Mouse (Mus musculus): ENCODE measurements around the gene Dnaja1. TPM values are rescaled to one million over a fixed set of nuclear protein-coding genes. Genes with fewer than 3 reads are reported as not detected.
A peak's percentile ranks its signal among the peaks of the same experiment; 100 is the strongest.

Gene Dnaja1
- total RNA-seq, 2 experiments from 2014 or later = 362 to 369 TPM

DNA sequence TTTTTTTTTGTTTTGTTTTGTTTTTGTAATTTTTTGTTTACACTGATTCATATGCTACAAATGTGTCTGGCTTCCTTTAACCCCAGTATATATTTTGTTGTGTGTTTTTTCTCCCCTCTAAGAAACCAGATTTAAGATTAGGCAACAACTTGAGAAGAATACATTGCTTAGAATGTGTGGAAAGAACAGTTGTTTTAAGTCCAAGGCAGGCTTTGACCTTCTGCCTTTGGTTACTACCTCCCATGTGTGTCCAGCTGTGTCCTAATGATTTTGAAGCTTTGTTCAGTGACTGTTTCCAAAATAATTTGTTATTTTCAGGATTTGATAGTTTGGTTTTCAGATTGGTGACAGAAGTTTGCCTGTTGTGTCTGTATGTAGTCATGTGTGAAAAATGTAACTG, 9.3 kb downstream of the Dnaja1 start:
- intact Hi-C loops (cut with DNase I) = no loop called here
- no peak for DNase-seq

DNA sequence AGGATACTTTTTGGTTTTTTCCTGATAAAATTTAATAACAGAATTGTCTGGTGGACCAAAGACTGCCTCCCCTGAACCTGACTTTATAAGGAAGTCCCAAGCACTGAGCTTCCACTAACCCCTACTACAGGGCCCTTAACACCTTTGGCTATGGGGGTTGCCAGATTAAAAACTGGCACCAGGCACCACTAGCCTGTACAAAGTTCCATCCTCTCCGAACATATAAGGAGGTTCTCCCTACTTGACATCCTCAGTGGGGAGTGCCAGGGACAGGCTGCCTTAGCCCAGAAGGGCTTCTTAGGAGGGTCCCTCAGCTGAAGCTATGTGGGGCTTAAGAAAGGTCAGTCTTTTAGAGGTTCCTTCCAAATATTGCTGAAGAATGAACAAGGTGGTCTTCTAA, 13.4 kb downstream of the Dnaja1 start:
- intact Hi-C loops (cut with DNase I) = no loop called here
- no peak for DNase-seq

DNA sequence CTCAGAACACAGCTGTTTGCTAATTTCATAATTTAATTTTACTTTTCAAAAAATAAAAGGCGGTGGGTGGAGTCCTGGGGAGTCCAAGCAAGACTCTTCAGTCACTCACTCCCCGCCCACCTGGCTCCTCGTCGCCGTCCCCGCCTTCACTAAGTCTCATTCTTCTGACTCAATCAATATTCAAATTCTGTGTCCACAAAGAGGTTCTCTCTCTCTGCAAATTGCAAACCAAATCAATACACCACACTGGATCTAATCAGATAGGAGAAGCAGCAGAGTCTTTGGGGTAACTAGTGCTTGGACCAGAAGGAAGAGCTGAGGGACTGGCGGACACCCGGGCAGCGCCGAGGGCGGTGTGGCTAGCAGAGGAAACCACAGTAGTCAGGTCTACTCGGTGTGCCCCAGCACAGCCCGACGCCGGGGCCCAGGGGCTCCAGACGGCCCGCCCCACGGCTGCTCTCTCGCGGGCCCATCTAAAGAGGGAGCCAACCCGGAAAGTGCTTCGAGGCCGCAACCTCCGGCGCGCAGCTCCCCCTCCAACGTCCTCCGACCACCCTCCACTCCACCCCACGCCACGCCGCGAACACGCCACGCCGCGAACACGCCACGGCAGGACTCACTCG, 35.3 kb downstream of the Dnaja1 start:
- intact Hi-C loops (cut with DNase I) = loop anchor here (10.0 kb wide), 1 partner anchor 218 kb away; the partner anchor contains the start of gene Nfx1
- no peak for DNase-seq

DNA sequence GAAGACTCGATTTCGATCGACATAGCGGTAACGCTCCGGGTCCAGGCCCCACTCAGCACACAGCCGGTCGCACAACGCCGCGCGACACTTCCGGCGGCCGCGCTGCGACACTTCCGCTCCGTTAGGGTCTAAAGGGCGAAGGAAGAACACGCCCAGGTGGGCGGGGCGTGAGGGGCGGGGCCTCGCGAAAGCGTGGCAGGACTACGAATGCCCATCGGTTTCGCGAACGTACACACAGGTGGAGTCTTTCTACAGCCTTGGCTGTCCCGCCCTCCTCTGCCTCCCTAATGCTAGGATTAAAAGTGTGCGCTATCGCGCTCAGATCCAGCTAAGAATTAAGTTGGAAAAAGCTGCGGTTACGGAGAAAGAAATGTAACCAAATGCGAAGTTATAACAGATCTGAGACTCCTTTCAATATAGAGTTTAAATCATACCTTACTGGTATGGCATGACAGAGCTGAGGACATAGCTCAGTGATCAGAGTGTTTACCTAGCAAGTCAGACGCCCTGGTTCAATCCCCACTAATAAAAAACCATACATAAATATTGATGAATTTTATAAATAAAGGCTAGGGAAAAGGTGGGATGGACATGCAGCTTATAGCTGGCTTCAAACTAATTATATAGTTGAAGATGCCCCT, 36.0 kb downstream of the Dnaja1 start, which contains the start of gene Smu1:
TSS of gene Smu1 (minus strand) at position 144 of the 641 bp plus-strand sequence.
- intact Hi-C loops (cut with DNase I) = loop anchor here (10.0 kb wide), 1 partner anchor 217 kb away; the partner anchor contains the start of gene Nfx1
- DNase-seq = peak; percentile 98

DNA sequence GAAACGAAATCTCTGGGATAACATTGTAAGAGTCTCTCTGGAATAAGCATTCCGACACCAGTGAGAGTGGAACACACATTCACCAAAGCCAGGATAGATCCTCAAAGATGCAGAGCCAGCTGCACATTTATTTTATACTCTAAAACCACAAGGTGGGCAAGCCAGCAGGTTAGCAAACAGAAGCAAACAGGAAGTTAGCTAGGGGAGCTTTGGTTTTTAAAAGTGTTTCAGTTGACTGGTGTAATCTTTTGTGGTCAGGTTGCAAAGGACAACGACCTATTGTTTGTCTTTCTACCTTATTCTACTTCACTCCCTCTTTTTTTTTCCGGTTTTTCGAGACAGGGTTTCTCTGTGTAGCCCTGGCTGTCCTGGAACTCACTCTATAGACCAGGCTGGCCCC, 37.9 kb downstream of the Dnaja1 start:
- DNase-seq = no peak
- intact Hi-C loops (cut with DNase I) = loop anchor here (10.0 kb wide), 1 partner anchor 215 kb away; the partner anchor contains the start of gene Nfx1

DNA sequence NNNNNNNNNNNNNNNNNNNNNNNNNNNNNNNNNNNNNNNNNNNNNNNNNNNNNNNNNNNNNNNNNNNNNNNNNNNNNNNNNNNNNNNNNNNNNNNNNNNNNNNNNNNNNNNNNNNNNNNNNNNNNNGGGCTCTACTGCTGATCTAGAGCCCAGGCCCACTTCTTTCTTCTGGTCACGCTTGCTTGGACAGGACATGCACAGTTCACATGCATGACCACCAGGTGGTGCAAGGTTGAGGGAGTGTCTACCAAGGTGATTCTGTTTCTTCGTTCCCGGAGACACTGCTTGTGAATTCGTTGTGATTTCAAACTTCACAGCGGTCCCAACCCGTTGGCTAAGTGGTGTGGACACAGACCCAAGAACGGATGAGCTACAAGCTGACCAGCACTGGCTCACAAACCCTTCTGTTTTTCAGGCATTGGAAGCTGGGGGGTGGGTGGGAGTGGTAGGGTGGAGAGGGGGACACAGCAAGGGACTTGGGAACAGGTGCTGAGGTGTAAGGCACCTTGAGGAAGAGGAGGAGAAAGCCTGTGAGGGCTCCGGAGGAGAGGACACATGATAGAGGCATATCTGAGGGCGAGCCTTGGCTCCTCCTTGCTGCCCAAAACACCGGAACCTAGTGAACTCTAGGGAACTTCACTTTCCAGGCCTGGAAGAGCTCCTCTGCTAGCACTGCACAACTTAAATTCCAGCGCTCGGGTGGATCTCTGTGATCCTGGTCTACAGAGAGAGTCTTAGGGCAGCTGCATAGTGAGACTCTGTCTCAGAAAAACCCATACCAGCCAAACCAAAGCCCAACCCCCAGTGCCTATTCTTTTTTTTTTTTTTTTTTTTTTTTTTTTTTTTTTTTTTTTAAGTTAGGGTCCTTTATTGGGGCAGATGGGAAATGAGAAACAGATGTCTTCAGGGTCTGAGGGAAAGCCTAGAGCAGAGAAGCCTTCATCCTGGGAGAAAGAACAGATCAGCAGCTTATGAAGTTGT, 52.6 kb downstream of the Dnaja1 start:
- peak; percentile 79 for DNase-seq
- intact Hi-C loops (cut with DNase I) = loop anchor here (2.0 kb wide), 1 partner anchor 130 kb away; no protein-coding TSS in a partner anchor

DNA sequence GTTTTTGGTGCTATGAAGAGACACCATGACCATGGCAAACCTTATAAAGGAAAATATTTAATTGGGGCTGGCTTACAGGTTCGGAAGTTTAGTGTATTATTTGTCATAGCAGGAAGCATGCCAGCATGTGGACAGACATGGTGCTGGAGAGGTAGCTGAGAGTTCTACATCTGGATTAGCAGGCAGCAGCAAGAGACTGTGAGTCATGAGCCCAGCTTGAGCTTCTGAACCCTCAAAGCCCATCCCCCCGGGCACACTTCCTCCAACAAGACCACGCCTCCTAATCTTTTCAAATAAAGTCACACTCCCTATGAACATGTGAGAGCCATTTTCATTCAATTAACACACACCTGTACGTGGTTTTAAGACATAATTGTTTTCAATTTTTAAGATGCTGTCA, 54.5 kb downstream of the Dnaja1 start:
- DNase-seq = no peak
- intact Hi-C loops (cut with DNase I) = no loop called here

DNA sequence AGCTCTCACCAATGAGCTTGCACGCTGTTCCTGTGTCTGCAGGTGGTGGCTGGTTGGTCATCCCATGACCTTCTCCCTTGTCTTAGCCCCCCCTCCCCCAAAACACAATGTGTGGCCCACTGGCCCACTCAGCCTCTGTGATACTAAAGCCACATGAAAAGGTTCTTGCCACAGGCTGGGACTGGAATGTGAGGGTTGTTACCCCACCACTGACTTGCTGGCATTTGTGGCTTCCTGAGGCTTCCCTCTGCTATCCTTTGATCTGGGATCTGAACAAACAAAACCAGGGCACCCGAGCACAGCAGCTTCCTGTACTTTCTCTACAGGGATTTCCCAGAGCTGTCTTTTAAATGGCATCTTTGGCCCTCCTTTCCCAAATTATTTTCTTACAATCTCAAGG, 55.2 kb downstream of the Dnaja1 start:
- intact Hi-C loops (cut with DNase I) = no loop called here
- DNase-seq = no peak

DNA sequence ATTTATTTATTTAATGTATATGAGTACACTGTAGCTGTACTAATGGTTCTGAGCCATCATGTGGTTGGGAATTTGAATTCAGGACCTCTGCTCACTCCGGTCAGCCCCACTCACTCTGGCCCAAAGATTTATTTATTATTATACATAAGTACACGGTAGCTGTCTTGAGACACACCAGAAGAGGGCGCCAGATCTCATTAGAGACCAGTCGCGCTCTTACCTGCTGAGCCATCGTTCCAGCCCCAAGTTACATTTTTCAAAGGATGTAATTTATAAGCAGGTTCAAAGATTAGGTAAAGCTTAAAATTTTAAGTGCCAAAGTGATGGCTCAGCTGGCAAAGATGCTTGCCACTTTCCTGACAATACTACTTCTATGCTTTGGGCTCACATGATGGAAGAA, 56.7 kb downstream of the Dnaja1 start:
- DNase-seq = no peak
- intact Hi-C loops (cut with DNase I) = no loop called here

DNA sequence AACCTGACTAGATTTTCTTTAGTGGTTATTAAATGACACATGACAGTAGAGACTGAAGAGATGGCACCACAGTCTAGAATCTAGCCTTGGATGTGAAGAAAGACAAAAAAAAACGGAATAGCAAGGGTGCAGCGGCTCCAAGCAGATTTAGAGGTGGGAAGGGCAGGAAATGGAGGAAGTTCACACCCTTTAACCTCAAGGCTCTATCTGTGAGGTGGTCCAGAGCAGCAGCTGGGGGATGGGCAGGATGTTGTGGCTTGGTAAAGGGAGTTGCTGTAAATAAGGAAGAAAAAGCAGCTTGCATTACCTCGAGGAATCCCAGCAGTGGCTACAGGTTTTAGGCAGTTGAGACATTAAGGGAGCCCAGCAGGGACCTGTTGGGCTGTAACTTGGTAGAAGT, 59.2 kb downstream of the Dnaja1 start:
- no peak for DNase-seq
- intact Hi-C loops (cut with DNase I) = no loop called here

DNA sequence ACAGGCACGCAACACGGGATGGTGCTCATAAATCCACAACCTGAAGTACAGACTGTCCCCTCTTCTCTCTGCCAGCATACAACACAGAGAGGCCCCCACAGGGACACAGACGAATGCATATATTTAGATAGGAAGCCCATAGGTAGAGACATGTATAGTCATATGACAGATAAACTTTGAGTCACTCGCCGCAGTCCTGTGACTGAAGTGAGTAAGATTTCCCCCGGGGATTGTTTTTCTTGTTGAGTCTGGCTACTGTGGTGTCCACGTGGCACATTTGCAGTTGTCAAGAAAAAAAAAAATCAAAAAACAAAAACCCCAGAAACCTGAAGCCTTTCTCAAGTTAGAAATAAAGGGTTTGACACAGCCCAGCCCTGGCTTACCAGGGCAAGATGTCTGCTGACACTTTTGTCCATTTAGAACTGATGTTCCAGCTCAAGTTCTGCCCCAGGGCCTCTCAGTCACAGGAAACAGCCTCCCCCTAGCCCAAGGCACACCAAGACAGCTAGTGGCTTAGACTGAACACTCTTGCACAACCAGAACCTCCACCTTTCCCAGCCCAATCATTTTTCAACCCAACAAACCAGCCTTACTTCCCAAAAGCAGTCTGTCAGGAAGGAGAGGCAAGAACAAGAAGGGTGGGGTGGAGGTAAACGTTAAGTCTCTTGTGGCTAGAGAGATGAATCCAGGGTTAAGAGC, 60.0 kb downstream of the Dnaja1 start:
- no peak for DNase-seq
- intact Hi-C loops (cut with DNase I) = no loop called here

DNA sequence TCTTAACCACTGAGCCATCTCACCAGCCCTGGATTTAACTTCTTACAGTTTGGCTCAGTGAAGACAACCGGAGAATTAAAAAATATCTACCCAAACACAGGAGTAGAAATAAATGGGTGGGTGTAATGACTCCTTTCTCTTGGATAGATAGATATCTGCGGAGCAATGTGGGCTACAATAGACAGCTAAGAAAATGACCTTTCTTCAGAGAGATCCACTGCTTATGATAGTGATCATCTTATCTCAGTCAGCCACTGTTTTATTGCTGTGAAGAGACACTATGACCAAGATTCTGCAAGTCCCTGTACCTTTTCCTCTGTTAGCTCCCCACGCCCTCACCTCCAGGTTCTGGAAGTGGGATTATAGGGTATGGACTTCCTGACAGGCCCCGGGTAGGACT, 61.1 kb downstream of the Dnaja1 start:
- intact Hi-C loops (cut with DNase I) = no loop called here
- no peak for DNase-seq

DNA sequence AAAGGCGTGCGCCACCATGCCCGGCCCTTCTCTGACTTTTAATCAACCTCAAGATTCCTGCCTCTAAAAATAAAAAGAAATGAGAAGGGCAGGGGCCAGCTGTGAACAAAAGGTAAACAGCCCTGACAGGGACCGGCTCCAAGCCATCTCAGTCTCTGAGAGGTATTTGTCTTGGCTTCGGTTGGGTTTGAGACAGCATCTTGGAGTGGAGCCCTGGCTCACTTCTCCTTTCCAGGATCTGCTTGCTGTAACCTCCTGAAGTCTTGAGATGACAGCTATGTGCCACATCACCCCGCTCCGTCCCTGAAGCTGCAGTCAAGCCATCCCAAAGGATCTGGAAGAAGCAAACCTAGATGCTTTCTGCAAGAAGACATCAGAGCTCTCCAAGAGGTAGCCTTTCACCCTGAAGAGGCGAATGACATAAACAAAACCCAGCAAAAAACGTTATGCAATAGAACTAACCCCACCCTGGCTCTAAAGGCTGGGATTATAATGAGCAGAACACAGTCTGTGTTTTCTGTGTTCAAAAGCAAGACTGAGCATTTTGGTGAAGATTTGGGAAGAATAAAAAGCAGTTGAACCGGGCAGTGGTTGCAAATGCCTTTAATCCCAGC, 62.7 kb downstream of the Dnaja1 start:
- no peak for DNase-seq
- intact Hi-C loops (cut with DNase I) = no loop called here

DNA sequence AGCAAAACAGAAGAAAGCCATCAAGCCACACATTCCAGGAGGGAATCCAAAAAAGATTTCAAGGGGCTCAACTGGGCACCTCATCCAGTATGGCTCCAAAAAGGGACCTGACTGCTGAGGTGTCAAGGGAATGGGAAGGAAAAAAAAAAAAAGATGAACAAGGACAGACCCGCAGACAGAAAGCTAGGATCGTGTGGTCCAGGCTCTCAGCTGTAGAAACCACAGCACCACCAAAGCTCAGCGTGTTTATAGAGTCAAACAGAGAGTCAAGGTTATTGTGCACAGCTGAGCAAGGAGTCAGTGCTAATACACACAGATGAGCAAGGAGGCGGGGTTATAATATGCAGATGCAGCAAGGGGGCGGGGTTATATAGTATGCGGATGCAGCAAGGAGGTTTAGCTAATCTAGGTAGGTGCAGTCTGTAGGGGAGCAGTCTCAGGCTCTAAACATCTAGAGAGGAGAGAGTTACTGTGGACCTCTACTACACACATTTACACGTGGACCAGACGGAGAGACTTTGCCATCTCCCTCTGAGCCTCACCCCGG, 63.7 kb downstream of the Dnaja1 start:
- DNase-seq = no peak
- intact Hi-C loops (cut with DNase I) = no loop called here

DNA sequence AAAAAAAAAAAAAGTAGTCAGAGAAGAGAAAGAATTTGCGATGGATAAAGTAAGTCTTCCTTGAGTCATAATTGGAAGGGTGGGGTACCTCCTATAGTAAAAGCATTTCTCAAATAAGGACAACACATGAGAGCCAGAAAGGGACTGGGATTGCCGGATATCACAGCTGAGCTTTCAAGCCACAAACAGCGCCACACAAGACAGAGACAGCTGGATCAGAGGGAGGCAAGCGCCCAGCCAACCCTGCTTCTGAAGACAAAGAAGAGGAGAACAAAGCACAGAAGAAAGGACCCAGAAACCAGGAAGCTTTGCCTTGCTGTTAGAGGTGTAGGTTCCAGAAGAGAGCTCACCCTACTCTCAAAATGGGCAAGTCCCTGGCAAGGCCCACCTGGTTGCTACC, 64.6 kb downstream of the Dnaja1 start:
- intact Hi-C loops (cut with DNase I) = no loop called here
- DNase-seq = no peak

Small RNA genes lying within 50 kb of the gene (microRNA-seq; reads per million reads assigned to microRNA genes)
- gene Mir207 = not detected

Other genes with a start within 250 kb of the Dnaja1 start
- gene Tmem215, start 250.0 kb upstream of the Dnaja1 start, total RNA-seq (2021) = 1 to 10 TPM; 1.5 to 2.5 TPM
- 10 to 100 TPM; 34.9 to 36.8 TPM for gene Aptx, start 19.0 kb upstream of the Dnaja1 start, total RNA-seq (2021)
- gene Smu1, start 35.8 kb downstream of the Dnaja1 start, total RNA-seq (2021) = 10 to 100 TPM; 52.9 to 54.9 TPM
- gene B4galt1, start 131.9 kb downstream of the Dnaja1 start, total RNA-seq (2021) = 1 to 10 TPM; 6.7 TPM
- not detected for gene Spink4, start 197.9 kb downstream of the Dnaja1 start, total RNA-seq (2021)
- gene Bag1, start 226.1 kb downstream of the Dnaja1 start, total RNA-seq (2021) = 100 to 1,000 TPM; 152 to 153 TPM
- 10 to 100 TPM; 69.7 to 70.1 TPM for gene Chmp5, start 226.3 kb downstream of the Dnaja1 start, total RNA-seq (2021)
- 10 to 100 TPM; 75.3 to 77.0 TPM for gene Nfx1, start 248.8 kb downstream of the Dnaja1 start, total RNA-seq (2021)

Data from left cerebral cortex, postnatal 4 days (tissue).